Mouse (Mus musculus) layer of hippocampus, adult 18-20 months (tissue): ENCODE measurements at regions not wholly inside any gene's neighbourhood (a gene's known extent, or its start where the extent isn't known, plus 50 kb on each side); places are given as distances from the start of the nearest gene placed in this dataset.

Source experiments
- DNase-seq, 2 experiments: peaks; one replicate each; pipeline ENCODE4 v3.0.0; 2022; ENCODE audit warnings: low spot score in 2 of 2

DNA sequence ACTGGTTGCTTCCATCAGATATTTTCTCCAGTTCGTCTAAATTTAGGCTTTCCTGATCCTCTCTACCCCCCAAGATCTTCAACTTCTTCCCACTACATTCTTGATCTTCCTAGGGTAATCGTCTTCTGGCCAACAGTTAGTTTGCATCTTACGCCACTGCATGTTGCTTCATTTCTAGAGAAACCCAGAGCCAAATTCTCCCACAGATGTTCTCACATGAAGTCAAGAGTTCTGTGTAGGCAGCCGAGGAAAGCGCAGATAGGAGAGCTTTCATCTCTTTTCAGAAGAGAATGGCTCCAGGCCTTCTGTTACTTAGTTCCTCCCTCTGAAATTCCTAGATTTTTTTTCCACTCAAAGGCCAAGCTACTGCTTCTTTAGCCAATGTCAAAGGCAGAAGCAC lies 179.9 kb downstream of the Fgf10 start:
- DNase-seq, result no peak

DNA sequence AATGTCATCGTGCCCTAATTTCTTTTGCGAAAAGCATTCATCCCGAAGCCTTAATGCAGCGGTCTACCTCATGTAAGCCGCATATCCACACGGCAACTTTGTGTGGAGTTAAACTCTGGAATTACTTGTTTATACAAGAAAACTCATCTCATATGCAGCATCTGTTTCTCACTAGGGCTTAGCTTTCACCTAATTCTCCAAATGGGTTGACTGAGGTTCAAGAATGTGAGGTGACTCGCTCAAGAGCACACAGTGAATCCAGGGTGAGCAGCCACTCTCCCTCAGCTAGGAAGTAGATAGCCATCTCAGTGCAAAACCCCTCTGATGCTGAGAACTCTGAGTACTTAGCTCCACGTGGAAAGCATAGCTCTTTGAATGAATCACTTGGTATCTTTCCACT lies 181.1 kb downstream of the Fgf10 start:
- no peak for DNase-seq

DNA sequence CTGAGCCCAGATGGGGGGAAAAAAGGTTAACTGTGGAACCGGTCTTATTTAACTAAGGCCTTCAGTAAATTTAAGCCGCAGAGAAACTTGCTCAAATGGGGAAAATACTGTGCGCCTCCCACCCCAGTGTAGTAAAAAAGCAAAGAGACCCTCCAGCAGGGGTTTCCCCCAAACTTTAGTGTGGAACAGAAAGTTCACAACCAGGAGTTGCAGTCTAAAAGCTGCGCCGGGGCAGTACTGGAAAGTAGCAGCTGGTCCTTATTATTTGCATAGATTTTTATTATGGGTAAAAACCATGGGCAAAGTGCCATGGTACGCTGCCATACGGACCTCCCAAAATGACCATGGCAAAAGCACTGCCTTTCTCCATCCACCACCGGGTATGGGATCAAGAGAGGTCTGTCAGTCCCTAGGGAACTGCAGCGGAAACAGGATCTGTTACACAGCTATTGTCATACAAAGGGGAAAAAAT lies 216.8 kb downstream of the Fgf10 start:
- DNase-seq, result no peak

DNA sequence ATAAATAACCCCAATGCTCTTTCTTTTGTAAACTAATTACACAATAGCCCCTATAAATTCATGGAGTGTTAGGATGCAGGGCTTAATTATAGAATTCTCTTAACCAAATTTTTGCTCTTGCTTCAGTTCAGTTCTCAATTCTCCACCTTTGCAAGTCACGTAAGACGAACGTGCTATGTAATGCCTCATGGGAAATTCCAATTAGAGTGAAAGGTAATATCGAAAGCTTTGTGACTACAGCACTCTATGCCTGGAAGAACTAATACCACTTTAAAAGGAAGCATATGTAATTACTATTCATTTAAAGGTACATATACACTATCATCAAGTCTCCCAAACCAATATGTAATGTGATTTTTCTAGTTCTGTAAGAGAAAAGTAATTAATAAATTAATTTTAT lies 225.5 kb downstream of the Fgf10 start:
- no peak for DNase-seq

DNA sequence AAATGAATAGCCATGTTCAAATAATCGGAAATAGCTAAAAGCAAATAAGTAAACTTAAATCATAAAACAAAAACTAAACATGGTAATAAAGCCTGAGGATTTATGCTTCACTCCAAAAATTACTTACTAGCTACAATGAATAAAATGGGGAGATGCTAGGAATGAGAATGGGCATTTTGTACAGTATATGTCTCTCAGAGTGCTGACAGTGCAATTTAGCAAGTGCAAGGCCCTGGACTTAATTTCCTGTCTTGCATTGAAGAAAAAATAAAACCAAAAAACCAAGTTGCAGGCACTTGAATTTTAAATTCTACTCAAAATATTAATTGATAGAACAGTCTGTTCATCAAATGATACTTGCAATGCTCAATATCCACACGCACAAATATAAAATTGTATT lies 232.4 kb downstream of the Fgf10 start:
- no peak for DNase-seq

DNA sequence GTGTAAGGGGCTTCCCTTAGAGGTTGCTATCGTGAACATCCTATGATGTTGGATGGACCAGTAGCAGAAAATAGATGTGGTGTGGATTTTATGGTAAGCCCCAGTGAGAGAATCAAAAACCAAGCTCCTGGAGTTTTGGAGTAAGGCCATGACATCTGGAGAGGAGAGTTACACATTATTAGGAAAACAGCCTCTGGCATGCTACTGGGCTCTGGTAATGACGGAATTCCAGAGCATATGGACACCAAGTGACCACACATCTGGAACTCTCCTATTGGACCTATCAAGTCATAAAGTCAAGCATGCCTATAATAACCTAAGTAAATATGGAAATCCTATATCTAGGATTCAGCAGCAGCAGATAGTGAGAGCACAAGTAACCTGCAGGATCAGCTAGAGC lies 240.8 kb downstream of the Fgf10 start:
- DNase-seq, result no peak

DNA sequence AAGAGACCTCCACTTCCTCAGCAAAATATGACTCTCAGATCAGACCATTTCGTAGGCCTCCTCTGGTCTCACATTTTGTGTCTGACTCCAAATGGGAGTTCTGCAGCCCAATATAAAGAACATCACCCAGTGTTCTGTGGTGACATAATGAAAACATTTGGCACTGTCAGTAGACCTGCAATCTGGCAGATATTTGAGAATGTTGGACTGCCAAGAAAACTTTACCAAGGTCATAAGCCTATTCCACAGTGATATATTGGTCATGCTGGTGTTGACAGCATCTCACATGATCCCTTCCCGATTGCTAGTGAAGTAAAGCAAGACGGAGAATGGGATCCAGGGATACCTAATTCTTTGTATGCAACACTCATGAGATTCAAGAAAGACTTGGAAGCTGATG lies 271.2 kb downstream of the Fgf10 start:
- DNase-seq, result peak in 1 of 2 experiments; percentile 1

DNA sequence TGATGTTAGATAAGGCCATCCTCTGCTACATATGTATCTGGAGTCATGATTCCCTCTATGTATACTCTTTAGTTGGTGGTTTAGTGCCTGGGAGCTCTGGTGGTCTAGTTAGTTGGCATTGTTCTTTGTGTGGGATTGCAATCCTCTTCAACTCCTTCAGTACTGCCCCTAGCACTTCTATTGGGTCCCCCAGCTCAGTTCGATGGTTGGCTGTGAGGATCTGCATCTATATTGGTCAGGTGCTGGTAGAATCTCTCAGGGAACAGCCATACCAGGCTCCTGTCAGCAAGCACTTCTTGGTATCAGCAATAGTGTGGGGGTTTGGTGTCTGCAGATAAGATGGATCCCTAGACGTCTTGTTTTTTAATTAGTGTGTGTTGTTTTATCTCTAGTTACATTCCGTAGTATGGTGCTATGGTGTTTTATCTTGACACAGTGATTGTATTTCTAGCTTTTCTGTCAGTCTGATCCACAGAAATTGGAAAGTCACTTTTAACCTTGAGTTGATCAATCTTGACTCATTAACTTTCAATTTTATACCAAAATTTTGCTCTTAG lies 296.6 kb downstream of the Fgf10 start:
- no peak for DNase-seq

DNA sequence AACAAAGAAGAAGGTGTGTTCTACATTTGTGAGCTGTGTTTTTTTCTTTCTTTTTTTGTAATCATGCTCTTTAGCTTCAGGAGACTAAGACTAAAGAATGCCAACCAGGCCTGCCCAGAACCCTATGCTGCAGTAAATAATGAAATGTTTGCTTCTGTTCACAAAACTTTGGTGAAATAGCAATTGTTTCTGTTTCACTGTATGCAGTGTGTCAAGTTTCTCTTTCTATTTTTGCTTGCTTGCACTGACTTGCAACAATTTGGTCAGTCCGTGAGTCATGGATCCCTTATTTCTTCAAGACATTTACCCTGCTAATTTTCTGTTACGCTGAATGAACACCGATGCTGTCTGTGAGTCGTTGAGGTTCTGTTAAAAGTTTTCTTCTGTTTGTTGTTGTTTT lies 298.1 kb downstream of the Fgf10 start:
- no peak for DNase-seq

DNA sequence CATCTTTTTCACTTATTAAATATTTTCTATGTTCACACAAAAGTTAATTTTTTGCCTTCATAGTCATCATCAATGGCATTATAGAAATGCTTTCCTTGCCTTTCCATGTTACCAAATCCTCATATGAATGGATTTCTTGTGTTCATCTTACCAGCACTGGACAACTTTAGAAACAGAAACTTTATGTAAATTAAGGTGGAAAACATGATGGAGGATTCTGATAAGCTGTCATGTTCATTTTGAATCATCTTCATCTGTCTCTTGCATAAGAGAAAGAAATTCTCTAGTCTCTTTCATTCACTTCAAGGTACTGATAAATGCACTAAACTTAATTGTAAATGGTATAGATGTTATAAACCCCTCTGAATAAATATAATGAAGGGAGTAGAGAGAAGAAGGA lies 305.4 kb downstream of the Fgf10 start:
- DNase-seq, result no peak

DNA sequence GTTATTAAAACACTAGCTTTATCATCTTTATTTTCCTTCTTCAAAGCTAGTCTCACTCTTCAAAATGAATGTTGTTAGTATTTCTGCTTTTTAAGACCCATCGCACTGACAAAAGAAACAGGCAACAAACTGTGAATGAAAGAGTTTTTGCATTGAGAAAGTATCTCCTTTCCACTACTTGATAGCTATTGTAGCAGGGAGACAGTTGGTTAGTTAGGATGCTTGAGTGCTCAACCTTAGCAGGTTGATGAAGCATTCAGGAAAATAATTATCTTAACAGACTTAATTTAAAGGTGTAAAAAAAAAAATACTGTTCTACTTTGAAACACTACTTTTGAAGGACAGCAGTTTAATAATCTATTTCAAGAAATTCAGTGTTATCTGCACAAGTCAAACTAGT lies 305.9 kb downstream of the Fgf10 start:
- DNase-seq, result no peak

DNA sequence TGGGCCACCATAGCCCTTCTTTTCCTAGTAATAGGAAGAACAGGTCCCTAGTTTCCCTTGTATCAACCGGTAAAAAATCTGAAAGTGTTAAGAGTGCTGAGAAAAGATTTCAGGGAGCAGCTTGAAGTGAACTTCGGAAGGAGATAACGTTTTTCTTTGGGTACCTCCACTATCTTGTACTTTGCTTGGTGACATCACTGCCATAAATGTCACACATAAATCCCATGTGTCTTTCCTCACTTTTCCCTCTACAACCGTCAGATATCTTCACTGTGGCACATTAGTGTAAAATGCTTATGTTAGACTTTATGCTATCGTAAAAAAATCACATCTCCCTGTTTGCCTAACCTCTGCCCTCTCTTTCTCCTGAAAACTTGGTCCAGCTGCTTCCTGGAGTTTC lies 309.9 kb downstream of the Fgf10 start:
- no peak for DNase-seq

DNA sequence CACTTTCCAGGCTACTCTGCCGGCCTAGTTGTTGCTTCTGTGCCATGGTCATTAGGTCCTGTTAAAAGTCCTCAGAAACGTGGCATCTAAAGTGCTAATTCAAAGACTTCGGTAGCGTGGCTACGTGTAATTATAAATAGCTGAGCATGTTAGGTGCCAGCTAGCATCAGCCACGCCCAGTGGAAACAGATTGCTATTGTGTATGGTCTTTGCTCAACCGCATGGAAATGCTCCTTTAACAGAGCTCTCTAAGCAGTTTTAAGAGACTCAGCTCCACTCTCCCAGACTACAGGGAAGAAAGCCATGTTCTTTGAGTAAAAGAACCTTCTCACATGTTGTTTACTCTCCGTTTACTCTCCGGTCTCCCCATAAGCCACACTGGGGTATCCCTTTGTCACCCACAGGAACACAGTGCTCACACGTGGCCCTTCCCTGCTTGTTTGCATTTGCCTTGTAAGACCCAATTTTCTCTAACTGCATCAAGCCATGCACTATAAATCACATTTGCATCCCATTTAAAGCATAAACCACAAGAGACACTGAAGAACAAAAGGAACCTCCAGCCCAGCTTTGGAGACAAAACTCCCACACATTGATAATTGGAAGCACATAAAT lies 311.7 kb downstream of the Fgf10 start:
- peak in 1 of 2 experiments; percentile 1 for DNase-seq

DNA sequence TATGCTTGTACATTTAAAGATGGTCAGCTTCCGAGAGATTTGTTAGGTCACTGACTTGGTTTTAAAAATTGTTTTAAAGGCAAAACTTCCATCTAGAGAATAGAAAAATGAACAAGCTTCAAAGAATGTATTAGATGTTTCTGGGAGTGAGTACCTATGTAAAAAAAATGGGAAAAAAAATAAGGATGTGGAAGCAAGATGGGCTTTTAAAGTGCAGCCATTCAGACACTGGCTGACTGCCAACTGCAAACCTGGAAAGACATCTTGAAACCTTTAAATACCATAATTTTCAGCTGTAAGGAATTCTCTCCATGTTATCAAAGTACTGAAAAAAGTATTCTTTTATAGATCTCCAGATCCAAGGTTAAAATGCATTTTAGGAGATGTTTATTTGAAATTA lies 315.7 kb downstream of the Fgf10 start:
- DNase-seq, result no peak

DNA sequence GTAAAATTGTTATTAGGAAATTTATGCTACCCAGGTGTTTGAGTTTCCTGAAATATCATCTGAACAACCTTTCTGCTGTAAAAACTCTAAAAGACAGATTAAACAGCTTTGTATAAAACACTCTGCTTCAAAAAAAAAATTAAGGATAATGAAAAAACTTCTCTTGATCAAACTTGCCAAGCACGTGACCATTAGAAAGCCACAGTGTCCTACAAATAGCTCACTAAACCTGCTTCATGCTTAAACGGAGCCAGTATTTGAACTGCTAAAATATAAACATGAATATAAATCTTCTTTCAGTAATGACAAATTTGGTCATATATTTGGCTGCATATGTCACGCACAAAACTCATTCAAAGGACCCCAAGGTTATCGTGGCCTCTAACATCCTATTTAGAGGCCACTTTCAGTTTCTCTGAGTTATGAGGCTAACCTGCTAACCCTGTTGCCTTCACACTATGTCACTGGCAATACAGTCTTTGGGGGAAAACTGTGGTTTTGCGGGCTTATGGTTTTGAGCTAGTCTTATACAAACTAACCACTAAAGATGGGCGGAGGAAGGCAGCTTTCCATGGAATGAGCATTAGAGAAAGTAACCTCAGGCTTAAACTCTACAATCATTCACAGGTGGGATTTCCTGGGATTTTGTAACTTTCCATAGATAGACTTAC lies 355.8 kb downstream of the Fgf10 start:
- no peak for DNase-seq

DNA sequence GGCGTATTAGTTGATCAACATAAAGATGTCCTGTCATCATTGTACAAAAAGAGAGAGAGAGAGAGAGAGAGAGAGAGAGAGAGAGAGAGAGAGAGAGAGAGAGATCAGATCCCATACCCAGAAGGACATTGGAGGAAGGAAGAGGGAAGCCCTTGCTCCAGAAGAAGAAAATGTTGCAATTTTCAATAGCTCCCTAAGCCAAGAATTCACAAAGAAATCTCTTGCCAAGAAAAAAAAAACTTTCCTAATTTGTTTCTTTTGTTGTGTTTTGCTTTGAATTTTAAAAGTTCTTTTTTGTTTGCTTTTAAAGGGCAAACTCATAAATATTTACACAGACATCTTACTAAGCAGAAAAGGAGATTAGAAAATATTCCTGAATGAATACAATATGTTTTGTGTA lies 370.0 kb downstream of the Fgf10 start:
- DNase-seq, result no peak

DNA sequence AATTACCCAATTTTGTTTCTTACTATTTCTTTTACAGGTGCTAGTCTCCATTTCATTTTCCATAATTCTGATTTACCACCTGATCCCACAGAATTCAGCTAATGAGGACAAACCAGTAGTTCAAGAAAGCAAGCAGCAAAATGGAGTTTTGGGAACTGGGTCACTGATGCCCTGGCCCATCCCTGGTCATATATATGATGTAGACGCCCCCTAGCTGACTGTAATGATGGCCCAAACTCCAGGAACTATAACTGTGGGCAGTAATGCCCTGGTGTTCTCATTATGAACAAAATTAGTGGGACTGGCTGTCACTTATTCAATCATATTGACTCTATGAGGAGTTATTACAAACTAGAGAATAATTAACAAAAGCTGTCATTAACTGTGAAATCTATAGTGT lies 375.5 kb downstream of the Fgf10 start:
- no peak for DNase-seq

DNA sequence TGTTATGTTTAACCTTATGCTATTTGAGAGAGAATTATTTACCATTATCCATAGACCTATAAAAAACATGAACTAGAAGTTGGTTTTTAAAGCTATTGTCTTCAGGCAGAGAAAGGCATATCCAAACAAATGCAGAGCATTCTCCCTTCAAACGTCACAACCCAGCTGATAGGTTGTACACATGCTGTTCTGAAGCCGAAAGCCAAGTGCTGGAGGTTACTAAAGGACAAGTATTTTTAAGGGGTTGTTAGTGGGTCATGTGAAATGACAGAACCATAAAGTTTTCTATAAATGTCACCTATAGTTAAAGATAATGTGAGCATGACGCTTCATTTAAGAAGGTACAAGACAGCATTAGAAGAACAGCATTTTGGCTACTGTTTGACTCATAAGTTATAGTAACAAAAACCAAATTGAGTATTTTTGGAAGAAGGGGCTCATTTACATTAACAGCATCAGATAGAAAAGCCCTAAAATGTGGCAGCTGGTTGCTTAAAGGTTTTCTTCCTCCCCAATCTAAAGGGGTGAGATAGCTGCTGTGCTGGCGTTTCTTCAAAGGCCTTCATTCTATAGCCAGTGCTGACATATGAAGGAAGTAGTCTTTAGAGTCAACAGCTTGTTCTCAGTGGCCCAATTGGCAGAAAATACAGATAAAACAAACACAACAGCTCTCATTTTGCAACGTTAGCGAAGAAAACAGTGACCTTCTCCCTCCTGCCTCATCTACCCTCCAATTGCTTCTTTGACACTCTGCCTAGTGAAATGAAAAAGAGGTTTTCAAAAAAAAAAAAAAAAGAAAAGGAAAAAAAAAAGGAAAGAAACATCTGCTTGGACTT lies 359.4 kb upstream of the Paip1 start:
- no peak for DNase-seq

DNA sequence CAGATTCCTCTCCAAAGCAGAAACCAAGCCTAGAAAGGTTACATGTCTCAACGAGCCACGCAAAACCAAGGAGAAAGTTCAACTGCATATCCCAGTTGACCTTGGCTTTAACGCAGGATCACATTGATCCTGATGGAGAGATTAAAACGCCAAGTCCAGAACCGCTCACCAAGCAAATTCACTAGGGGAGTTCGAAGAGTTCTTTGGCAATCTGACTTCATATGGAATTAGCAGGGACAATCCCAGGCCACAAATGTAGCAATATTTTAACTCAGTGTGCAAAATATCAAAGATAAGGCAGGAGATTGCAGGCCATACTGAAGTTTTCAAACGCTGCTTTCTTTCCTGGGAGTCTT lies 358.8 kb upstream of the Paip1 start:
- no peak for DNase-seq

DNA sequence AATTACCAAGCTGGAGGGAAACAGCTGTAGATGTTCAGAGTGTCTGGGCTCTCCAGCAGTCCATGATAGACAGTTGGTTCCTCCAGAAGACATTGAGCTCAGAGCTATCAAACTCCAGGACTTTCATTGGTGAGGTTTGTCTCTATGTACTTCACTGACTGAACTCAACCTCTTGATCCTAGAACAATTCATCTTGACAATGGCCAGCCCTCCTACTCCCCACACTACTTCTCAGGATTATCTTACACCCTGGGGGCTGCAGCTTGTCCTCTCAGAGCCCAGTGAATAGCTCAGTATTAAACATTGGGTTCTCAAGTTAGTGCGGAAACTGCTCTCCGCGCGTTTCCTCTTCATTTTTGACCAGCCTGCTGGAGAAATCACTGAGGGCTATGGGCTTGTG lies 349.2 kb upstream of the Paip1 start:
- no peak for DNase-seq

DNA sequence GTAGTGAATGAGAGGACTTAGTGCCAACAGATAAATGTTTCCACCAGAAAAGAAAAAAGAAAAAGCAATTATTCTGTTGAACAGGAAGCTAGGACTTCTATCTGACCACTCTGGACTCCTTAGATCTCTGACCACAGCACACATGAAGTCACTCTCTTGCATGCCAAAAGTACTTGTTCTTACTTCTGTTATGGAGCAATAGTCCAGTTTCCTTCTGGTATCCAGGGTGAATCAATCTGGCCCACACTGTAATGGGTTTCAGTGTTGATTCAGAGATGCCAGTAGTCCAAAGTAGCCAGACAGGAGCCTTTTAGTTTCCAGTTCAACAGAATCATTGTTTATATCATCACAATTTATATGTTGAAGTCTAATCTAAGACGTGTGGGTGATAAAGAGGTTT lies 346.7 kb upstream of the Paip1 start:
- DNase-seq, result no peak

DNA sequence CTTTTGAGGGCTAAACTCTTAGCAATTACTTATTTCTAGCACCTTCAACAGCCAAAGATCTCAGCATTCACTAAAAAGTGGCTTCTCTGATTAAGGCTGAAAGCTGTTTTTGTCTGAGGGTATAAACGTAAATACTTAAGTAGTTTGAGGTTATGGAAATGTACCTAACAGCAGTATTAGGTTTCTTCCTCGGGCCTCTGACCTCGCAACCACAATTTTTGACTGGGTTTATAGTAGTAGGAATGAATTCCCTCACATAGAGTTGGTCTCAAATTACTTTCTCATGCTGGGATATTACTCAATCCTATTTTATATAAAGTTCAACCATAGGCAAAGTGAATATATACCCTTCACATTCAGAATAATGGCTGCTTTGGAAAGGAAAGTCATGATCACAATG lies 310.5 kb upstream of the Paip1 start:
- no peak for DNase-seq
